Mouse (Mus musculus) T-helper 2 cell (primary cell): ENCODE measurements around the gene Abca7.

Experiments used
- in situ Hi-C: fragments of 300-600 bp; cut with MboI, MseI; formaldehyde crosslinking; loops from one replicate; pipeline ENCODE4 v1.15.1; 2025; ENCODE audit warnings: high pct_unique_total_duplicates

Abca7 gene

GRCm38 (mm10) chr10:79991099-79991498 is 5.2 kb upstream of the Abca7 start:
- in situ Hi-C loops, result loop anchor here (10.0 kb wide), 1 partner anchor 124 kb away; the partner anchor contains the start of gene Stk11

GRCm38 (mm10) chr10:79991548-79991947 is 4.7 kb upstream of the Abca7 start:
- in situ Hi-C loops, result loop anchor here (10.0 kb wide), 1 partner anchor 123 kb away; the partner anchor contains the start of gene Stk11

GRCm38 (mm10) chr10:79994397-79995115 is 1.7 kb upstream of the Abca7 start:
- in situ Hi-C loops, result loop anchor here (5.0 to 10.0 kb wide), 2 partner anchors 38 to 120 kb away; partner anchors contain the start of gene Stk11

- in situ Hi-C loops, result loop anchor here (5.0 to 10.0 kb wide), 2 partner anchors 37 to 119 kb away; partner anchors contain the start of gene Stk11
Measured at GRCm38 (mm10) chr10:79995636-79996035, 658 bp upstream of the Abca7 start.

- in situ Hi-C loops, result loop anchor here (5.0 to 10.0 kb wide), 2 partner anchors 35 to 118 kb away; partner anchors contain the start of gene Stk11
Measured at GRCm38 (mm10) chr10:79997034-79997760, 903 bp downstream of the Abca7 start.

GRCm38 (mm10) chr10:79997819-79998218 is 1.5 kb downstream of the Abca7 start:
- in situ Hi-C loops, result loop anchor here (5.0 to 10.0 kb wide), 2 partner anchors 34 to 117 kb away; partner anchors contain the start of gene Stk11

GRCm38 (mm10) chr10:80001945-80002344 is 5.7 kb downstream of the Abca7 start:
- in situ Hi-C loops, result no loop called here

- in situ Hi-C loops, result no loop called here
Measured at GRCm38 (mm10) chr10:80002829-80003228, 6.5 kb downstream of the Abca7 start.

GRCm38 (mm10) chr10:80003374-80004232 is 7.3 kb downstream of the Abca7 start:
- in situ Hi-C loops, result no loop called here

- in situ Hi-C loops, result no loop called here
Measured at GRCm38 (mm10) chr10:80004233-80004705, 8.0 kb downstream of the Abca7 start.

GRCm38 (mm10) chr10:80011740-80012139 is 15.4 kb downstream of the Abca7 start:
- in situ Hi-C loops, result no loop called here

GRCm38 (mm10) chr10:80013609-80014008 is 17.3 kb downstream of the Abca7 start:
- in situ Hi-C loops, result no loop called here

- in situ Hi-C loops, result no loop called here
Measured at GRCm38 (mm10) chr10:80014484-80015290, 18.4 kb downstream of the Abca7 start.

- in situ Hi-C loops, result no loop called here
Measured at GRCm38 (mm10) chr10:80015583-80015982, 19.3 kb downstream of the Abca7 start.

- in situ Hi-C loops, result no loop called here
Measured at GRCm38 (mm10) chr10:80016511-80016910, 20.2 kb downstream of the Abca7 start, which contains the start of gene Arhgap45. Gene Arhgap45, plus strand, starts transcription at chr10:80016653.

- in situ Hi-C loops, result no loop called here
Measured at GRCm38 (mm10) chr10:80016931-80017330, 20.6 kb downstream of the Abca7 start.

GRCm38 (mm10) chr10:80017361-80017760 is 21.1 kb downstream of the Abca7 start:
- in situ Hi-C loops, result no loop called here

- in situ Hi-C loops, result no loop called here
Measured at GRCm38 (mm10) chr10:80017771-80018170, 21.5 kb downstream of the Abca7 start.

- in situ Hi-C loops, result no loop called here
Measured at GRCm38 (mm10) chr10:80018739-80019297, 22.5 kb downstream of the Abca7 start.

GRCm38 (mm10) chr10:80019471-80020131 is 23.3 kb downstream of the Abca7 start:
- in situ Hi-C loops, result no loop called here
